Mouse (Mus musculus): ENCODE results near the gene Nanos3. TPM values are rescaled to one million over a fixed set of nuclear protein-coding genes. Genes with fewer than 3 reads are reported as not detected.

The Nanos3 gene
- polyA plus RNA-seq (2012; rRNA removed) = 0.19 and 0.41 TPM in 2 replicates

GRCm38 (mm10) chr8:84185117-84185516 lies at the start of gene Nanos3:
Gene Nanos3 (minus strand): TSS chr8:84185217.

GRCm38 (mm10) chr8:84147769-84148530 lies 37.1 kb downstream of the Nanos3 start, which contains the start of the genes Cc2d1a and 4930432K21Rik:
Gene Cc2d1a (minus strand): TSS chr8:84147936.
Gene 4930432K21Rik (plus strand): TSS chr8:84148025.

GRCm38 (mm10) chr8:84125656-84126055 lies 59.4 kb downstream of the Nanos3 start, which contains the start of gene Podnl1:
Gene Podnl1 (plus strand): TSS chr8:84125989.

Other genes with a start within 250 kb of the Nanos3 start
- 0.50 and 0.92 TPM in 2 replicates for gene Gm10644, start 230.0 kb downstream of the Nanos3 start, polyA plus RNA-seq (2012; rRNA removed)
- gene Asf1b, start 229.7 kb downstream of the Nanos3 start, polyA plus RNA-seq (2012; rRNA removed) = 23.6 and 30.4 TPM in 2 replicates
- 58.4 and 58.7 TPM in 2 replicates for gene Prkaca, start 212.2 kb downstream of the Nanos3 start, polyA plus RNA-seq (2012; rRNA removed)
- gene Samd1, start 187.5 kb downstream of the Nanos3 start, polyA plus RNA-seq (2012; rRNA removed) = 40.8 and 46.4 TPM in 2 replicates
- 0.08 and 0.22 TPM in 2 replicates for gene 1700067K01Rik, start 183.7 kb downstream of the Nanos3 start, polyA plus RNA-seq (2012; rRNA removed)
- gene 2210011C24Rik, start 173.0 kb downstream of the Nanos3 start, polyA plus RNA-seq (2012; rRNA removed) = 19.5 and 23.1 TPM in 2 replicates
- gene Palm3, start 163.7 kb downstream of the Nanos3 start, polyA plus RNA-seq (2012; rRNA removed) = 0.09 TPM in 1 of 2 replicates, not detected in the other
- gene Il27ra, start 142.6 kb downstream of the Nanos3 start, polyA plus RNA-seq (2012; rRNA removed) = 2.8 and 3.3 TPM in 2 replicates
- gene Rln3, start 140.2 kb downstream of the Nanos3 start, polyA plus RNA-seq (2012; rRNA removed) = 0.50 TPM in 1 of 2 replicates, not detected in the other
- 0.44 and 0.49 TPM in 2 replicates for gene Gm10643, start 120.1 kb downstream of the Nanos3 start, polyA plus RNA-seq (2012; rRNA removed)
- gene Rfx1, start 118.4 kb downstream of the Nanos3 start, polyA plus RNA-seq (2012; rRNA removed) = 36.9 and 44.9 TPM in 2 replicates
- 69.0 and 79.6 TPM in 2 replicates for gene Dcaf15, start 80.4 kb downstream of the Nanos3 start, polyA plus RNA-seq (2012; rRNA removed)
- 2.7 and 3.7 TPM in 2 replicates for gene Podnl1, start 59.2 kb downstream of the Nanos3 start, polyA plus RNA-seq (2012; rRNA removed)
- 52.7 and 53.1 TPM in 2 replicates for gene Cc2d1a, start 37.3 kb downstream of the Nanos3 start, polyA plus RNA-seq (2012; rRNA removed)
- 0.84 and 0.97 TPM in 2 replicates for gene 4930432K21Rik, start 37.2 kb downstream of the Nanos3 start, polyA plus RNA-seq (2012; rRNA removed)
- 18.7 and 20.1 TPM in 2 replicates for gene Zswim4, start 51.8 kb upstream of the Nanos3 start, polyA plus RNA-seq (2012; rRNA removed)
- 94.9 and 130 TPM in 2 replicates for gene D8Ertd738e, start 64.5 kb upstream of the Nanos3 start, polyA plus RNA-seq (2012; rRNA removed)
- gene Mri1, start 72.1 kb upstream of the Nanos3 start, polyA plus RNA-seq (2012; rRNA removed) = 72.4 and 103 TPM in 2 replicates
- 22.7 and 47.4 TPM in 2 replicates for gene Ccdc130, start 85.2 kb upstream of the Nanos3 start, polyA plus RNA-seq (2012; rRNA removed)
- gene Cacna1a, start 203.2 kb upstream of the Nanos3 start, polyA plus RNA-seq (2012; rRNA removed) = 26.7 and 27.6 TPM in 2 replicates